Mouse (Mus musculus) hindbrain, postnatal 0 days (tissue): ENCODE measurements at regions not wholly inside any gene's neighbourhood (a gene's known extent, or its start where the extent isn't known, plus 50 kb on each side); places are given as distances from the start of the nearest gene placed in this dataset.

Source experiments
- ATAC-seq: fragments of 200-750 bp; cut with Nextera tagmentation; 2 replicates; pipeline ENCODE4 v1.8.0; 2017; ENCODE audit warnings: mild to moderate bottlenecking, moderate TSS enrichment, moderate library complexity
- DNase-seq: peaks from one replicate; pipeline ENCODE4 v3.0.0-alpha.2; 2015; ENCODE audit warnings: low spot score
- H3K27ac ChIP-seq: fragments of 300-500 bp; sonication (generic); 2 replicates; pipeline ENCODE4 v1.5.1; 2014; ENCODE audit warnings: mild to moderate bottlenecking
- H3K27me3 ChIP-seq: fragments of 300-500 bp; sonication (generic); 2 replicates; pipeline ENCODE4 v1.6.1; 2014; ENCODE audit warnings: low read length, mixed read lengths; ENCODE audit not compliant: insufficient read depth
- H3K36me3 ChIP-seq: fragments of 300-500 bp; sonication (generic); 2 replicates; pipeline ENCODE4 v1.6.1; 2014; ENCODE audit warnings: low read length, mixed read lengths; ENCODE audit not compliant: insufficient read depth
- H3K4me1 ChIP-seq: fragments of 300-500 bp; sonication (generic); 2 replicates; pipeline ENCODE4 v1.6.1; 2014; ENCODE audit warnings: antibody characterized with exemption, low read length, mixed read lengths; ENCODE audit not compliant: insufficient read depth
- H3K4me2 ChIP-seq: fragments of 300-500 bp; sonication (generic); 2 replicates; pipeline ENCODE4 v1.6.1; 2014; ENCODE audit warnings: low read depth, mild to moderate bottlenecking, low read length, moderate library complexity, mixed read lengths
- H3K4me3 ChIP-seq: fragments of 300-500 bp; sonication (generic); 2 replicates; pipeline ENCODE4 v1.5.1; 2014; ENCODE audit warnings: low read length
- H3K9ac ChIP-seq: fragments of 300-500 bp; sonication (generic); replicated peaks from 2 replicates; pipeline ENCODE4 v1.6.1; 2014; ENCODE audit warnings: mild to moderate bottlenecking, low read length, moderate library complexity, mixed read lengths
- H3K9me3 ChIP-seq: fragments of 300-500 bp; sonication (generic); 2 replicates; pipeline ENCODE4 v1.6.1; 2016; ENCODE audit warnings: low read length, mixed read lengths
- CTCF ChIP-seq: IDR thresholded peaks from 2 replicates; pipeline ENCODE4 v1.5.1; 2016; ENCODE audit warnings: antibody characterized with exemption, control low read depth, low read depth
- WGBS: fragments of 180-500 bp; shearing (Covaris S2); extraction: QIAGEN DNeasy Blood & Tissue Kit; methylation state at CpG from one replicate; pipeline ENCODE4 v1.1.7; 2014; 5-methylcytosine and 5-hydroxymethylcytosine counted together

DNA sequence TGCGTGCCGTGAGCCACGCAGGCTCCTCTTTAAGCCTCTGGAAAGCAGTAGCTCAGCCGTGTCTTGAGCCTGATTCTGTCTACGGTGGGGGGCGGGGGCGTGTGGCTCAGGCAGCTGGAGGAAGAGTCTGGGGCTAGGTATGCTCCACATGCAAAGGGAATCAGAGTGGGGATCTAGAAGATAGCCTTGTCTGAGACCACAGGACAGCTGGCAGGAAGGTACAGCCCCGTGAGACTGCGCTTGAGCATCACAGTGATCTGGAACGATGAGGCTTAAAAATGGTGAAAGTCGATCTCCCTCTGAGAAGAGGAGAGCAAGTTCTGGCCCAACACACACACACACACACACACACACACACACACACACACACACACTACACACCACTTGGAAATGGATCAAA is 488.7 kb downstream of the Fam19a5 start:
- DNase-seq: no peak
- 76% methylated on average over 11 of the region's 11 CpGs for WGBS
- H3K4me3 ChIP-seq: no peak overlapping the region
- no peaks in the 10 kb centered on the region for H3K36me3 ChIP-seq
- H3K9me3 ChIP-seq: no peaks in the 10 kb centered on the region
- no peak for ATAC-seq
- no peaks in the 10 kb centered on the region for H3K4me1 ChIP-seq
- H3K27me3 ChIP-seq: no peaks in the 10 kb centered on the region
- no peak overlapping the region for H3K9ac ChIP-seq
- TF ChIP-seq CTCF: no peak
- H3K27ac ChIP-seq: no peak overlapping the region
- no peak overlapping the region for H3K4me2 ChIP-seq

DNA sequence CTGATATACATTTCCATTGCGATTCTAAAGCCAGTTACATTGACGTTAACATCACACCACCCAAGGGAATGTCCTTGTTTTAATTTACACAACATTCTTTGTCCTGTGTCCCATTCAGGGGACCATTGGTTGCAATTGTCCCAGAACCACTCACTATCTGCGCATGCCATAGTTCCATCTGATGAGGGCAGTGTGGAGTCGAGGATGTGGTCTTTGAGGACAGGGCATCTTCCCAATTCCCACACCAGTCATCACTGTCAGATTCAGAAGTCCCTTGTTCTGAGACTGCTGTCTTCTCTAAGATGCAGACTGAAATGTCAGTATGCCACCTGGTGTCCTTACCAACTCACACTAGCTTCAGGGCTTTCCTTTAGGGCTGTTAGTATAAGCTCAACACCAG is 489.6 kb downstream of the Fam19a5 start:
- peak; percentile 39 for TF ChIP-seq CTCF
- H3K4me1 ChIP-seq: no peaks in the 10 kb centered on the region
- ATAC-seq (no peak), DNase-seq (no peak)
- H3K4me3 ChIP-seq: no peak overlapping the region
- H3K36me3 ChIP-seq: no peaks in the 10 kb centered on the region
- no peaks in the 10 kb centered on the region for H3K27me3 ChIP-seq
- WGBS: 79% methylated on average over 4 of the region's 4 CpGs
- no peak overlapping the region for H3K4me2 ChIP-seq
- no peak overlapping the region for H3K27ac ChIP-seq
- H3K9ac ChIP-seq: no peak overlapping the region
- no peaks in the 10 kb centered on the region for H3K9me3 ChIP-seq

DNA sequence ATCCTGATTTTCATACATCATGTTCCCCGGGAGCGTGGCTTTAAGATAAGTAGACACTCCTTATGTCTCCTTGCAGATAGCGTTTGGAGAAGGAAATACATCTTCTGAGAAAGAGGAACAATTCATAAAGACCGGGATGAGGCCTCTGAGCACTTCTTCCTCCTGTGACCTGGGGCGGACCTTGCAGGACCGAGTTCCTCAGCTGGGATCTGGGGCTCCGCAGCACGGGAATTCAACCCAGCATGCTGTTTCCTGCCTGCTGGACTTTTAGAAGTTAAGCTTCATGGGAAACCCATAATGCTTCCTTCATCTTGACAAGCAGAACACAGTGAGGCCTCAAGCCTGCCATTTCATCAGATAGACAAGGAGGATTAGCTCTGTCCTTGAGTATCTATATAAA is 491.4 kb downstream of the Fam19a5 start:
- H3K27me3 ChIP-seq: no peaks in the 10 kb centered on the region
- TF ChIP-seq CTCF: no peak
- no peaks in the 10 kb centered on the region for H3K36me3 ChIP-seq
- no peak for ATAC-seq
- H3K27ac ChIP-seq: no peak overlapping the region
- H3K9me3 ChIP-seq: no peaks in the 10 kb centered on the region
- no peak overlapping the region for H3K4me3 ChIP-seq
- H3K4me1 ChIP-seq: no peaks in the 10 kb centered on the region
- no peak for DNase-seq
- no peak overlapping the region for H3K9ac ChIP-seq
- no peak overlapping the region for H3K4me2 ChIP-seq
- WGBS: 79% methylated on average over 8 of the region's 8 CpGs

GRCm38 (mm10) chr15:88036146-88037000 is 492.3 kb downstream of the Fam19a5 start:
- 33% methylated on average over 22 of the region's 22 CpGs for WGBS
- H3K9me3 ChIP-seq: no peaks in the 10 kb centered on the region
- no peak overlapping the region for H3K4me2 ChIP-seq
- no peak overlapping the region for H3K4me3 ChIP-seq
- H3K27ac ChIP-seq: no peak overlapping the region
- no peak for TF ChIP-seq CTCF
- H3K27me3 ChIP-seq: no peaks in the 10 kb centered on the region
- DNase-seq (peak; percentile 63), ATAC-seq (peak; percentile 75)
- H3K9ac ChIP-seq: no peak overlapping the region
- no peaks in the 10 kb centered on the region for H3K36me3 ChIP-seq
- H3K4me1 ChIP-seq: no peaks in the 10 kb centered on the region

GRCm38 (mm10) chr15:88037606-88038005 is 493.5 kb downstream of the Fam19a5 start:
- 88% methylated on average over 4 of the region's 4 CpGs for WGBS
- Histone ChIP-seq H3K4me3 (no peak overlapping the region), H3K9me3 (no peaks in the 10 kb centered on the region), H3K36me3 (no peaks in the 10 kb centered on the region), H3K27ac (no peak overlapping the region), H3K4me2 (no peak overlapping the region), H3K4me1 (no peaks in the 10 kb centered on the region), H3K9ac (no peak overlapping the region), H3K27me3 (no peaks in the 10 kb centered on the region)
- ATAC-seq (no peak), DNase-seq (no peak)
- TF ChIP-seq CTCF: no peak

DNA sequence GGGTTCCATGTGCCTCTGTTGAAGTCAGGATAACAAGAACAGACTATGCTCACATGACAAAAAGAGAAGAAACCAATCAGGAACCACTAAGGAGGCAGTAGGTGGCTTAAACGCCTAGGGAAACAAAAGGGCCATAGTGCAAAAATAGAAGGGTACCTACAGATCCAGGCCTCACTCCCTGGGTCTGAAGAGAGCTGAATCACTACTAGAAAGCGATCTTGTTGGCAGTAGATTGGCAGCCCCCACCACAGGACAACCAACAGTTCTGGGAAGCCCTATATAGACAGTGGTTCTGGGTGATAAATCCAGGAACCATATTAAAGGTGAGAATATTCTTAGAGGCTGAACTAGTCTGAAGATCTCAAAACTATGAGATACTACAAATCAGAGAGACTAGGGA is 498.7 kb downstream of the Fam19a5 start:
- H3K4me2 ChIP-seq: no peak overlapping the region
- TF ChIP-seq CTCF: no peak
- no peaks in the 10 kb centered on the region for H3K27me3 ChIP-seq
- no peaks in the 10 kb centered on the region for H3K36me3 ChIP-seq
- H3K9ac ChIP-seq: no peak overlapping the region
- no peak overlapping the region for H3K4me3 ChIP-seq
- DNase-seq (no peak), ATAC-seq (no peak)
- no peaks in the 10 kb centered on the region for H3K4me1 ChIP-seq
- H3K9me3 ChIP-seq: no peaks in the 10 kb centered on the region
- H3K27ac ChIP-seq: no peak overlapping the region
- WGBS: 85% methylated on average over 2 of the region's 2 CpGs

GRCm38 (mm10) chr15:88058071-88058470 is 514.0 kb downstream of the Fam19a5 start:
- WGBS: 67% methylated on average over 4 of the region's 4 CpGs
- TF ChIP-seq CTCF: no peak
- H3K9ac ChIP-seq: no peak overlapping the region
- H3K4me2 ChIP-seq: no peak overlapping the region
- ATAC-seq: no peak
- H3K9me3 ChIP-seq: no peaks in the 10 kb centered on the region
- H3K4me1 ChIP-seq: no peaks in the 10 kb centered on the region
- no peaks in the 10 kb centered on the region for H3K36me3 ChIP-seq
- H3K4me3 ChIP-seq: no peak overlapping the region
- H3K27me3 ChIP-seq: no peaks in the 10 kb centered on the region
- no peak overlapping the region for H3K27ac ChIP-seq
- DNase-seq: no peak
